Mouse (Mus musculus) CD4-positive helper T cell, adult 2 months (primary cell): ENCODE measurements at regions not wholly inside any gene's neighbourhood (a gene's known extent, or its start where the extent isn't known, plus 50 kb on each side); places are given as distances from the start of the nearest gene placed in this dataset.

Source experiments
- DNase-seq: peaks from one replicate; pipeline ENCODE4 v3.0.0-alpha.2; 2012; ENCODE audit warnings: low read depth, missing footprints, low spot score

DNA sequence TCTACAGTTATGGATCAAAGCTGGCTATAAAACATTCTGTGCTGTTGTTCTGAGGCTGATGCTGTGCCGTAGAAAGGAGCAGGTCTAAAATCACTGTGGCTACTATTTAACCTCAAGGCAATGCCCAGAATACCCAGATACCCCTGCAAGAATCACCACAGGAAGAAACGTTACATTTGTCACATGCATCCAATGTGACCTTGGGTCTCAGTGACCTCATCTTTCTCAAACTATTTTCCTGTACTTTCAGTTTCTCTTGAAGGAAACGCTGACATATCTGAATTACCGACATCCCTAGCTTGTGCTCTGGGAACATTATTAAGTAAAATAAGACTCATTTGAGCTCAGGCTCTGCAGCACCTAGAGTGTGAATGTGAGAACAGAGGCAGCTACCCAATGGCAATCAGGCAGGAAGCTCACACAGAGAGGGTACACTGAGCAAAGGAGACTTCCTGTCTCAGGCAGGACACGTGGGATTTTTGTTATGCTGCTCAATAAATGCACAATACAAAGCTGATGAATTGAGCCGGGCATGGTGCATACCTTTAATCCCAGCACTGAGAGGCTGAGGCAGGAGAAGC is 436.7 kb upstream of the Jarid2 start:
- peak; percentile 37 for DNase-seq

DNA sequence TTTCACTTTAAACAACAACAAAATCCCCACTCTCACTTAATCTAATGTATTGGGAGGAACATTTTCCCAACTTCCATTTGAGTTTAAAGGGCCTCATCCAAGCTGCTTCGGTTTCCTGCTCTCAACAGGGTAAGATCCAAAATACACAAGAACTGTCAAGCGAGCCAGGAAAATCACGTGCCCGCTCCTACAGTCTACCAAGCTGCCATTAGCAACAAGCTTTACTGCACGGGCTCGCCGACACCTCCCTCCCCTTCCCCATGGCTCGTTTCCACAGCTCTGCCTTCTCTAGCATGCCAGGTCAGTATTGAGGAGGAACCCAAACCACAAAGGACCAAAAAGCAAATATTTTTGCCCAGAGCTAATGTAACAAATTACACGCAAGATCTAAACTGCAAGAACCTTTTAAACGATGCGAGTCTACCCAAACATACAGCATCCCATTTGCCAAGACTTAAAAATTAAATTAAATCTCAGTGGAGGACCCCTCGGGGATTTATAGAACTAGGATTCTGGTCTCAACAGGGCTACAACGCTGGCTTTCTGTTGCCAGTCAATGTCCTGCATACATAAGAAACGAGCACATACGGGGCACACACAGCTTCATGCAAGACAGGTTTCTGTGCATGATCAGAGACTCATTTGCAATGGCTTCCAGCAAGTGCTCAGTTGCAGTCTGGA is 435.4 kb upstream of the Jarid2 start:
- no peak for DNase-seq

DNA sequence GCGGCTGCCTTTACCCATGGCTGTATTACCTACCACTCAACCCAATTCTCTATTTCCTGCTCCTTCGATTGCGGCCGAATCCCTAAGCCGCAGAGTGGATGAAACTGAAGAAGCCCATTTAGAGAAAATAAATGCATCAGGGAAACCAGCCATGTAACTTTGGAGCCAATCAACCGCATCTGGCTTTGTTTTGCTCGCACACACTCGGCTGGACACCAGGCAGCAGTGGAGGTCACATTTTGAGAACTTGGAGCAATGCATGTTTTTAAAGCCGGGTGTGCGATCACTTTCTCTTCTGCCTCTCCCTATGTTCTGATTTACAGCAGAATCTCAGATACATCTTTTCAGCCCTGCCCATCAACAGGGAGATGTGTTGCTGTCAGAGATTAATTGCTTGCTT is 433.7 kb upstream of the Jarid2 start:
- DNase-seq = no peak

DNA sequence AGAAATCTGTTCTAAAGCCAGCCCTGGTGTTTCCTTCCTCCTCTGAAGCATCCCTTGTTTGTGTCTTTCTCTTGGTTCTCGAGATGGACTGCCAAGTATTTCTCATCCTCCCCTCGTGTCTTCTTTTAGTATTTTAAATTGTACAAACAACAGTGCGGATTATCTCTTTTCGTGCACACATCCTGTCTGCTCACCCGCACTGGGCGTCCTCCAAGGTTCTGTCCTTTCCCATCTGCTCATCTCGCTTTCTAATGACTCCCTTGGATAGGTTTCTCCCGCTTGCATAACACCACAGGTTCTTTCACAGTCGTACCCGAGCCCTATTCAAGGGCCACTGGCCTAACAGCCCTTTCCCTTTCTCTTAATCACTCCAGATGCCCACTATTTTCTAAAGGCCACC is 428.7 kb upstream of the Jarid2 start:
- no peak for DNase-seq

DNA sequence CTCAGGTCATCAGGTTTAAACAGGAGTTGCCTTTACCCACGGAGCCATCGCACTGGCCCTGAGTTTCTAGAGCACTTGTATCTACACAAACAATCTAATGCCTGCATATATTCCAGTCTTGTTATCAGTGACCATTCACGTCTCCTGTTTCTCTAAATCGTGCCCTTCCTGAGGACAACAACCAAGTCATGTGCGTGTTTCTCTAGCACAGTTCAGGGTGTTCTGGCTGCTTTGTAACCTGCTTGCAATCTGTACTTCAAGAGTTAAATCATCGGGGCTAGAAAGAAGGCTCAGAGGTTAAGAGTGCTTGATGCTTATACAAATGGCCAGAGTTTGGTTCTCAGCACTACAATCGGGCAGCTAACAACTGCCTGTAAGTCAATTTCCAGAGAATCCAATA is 428.1 kb upstream of the Jarid2 start:
- DNase-seq = no peak

DNA sequence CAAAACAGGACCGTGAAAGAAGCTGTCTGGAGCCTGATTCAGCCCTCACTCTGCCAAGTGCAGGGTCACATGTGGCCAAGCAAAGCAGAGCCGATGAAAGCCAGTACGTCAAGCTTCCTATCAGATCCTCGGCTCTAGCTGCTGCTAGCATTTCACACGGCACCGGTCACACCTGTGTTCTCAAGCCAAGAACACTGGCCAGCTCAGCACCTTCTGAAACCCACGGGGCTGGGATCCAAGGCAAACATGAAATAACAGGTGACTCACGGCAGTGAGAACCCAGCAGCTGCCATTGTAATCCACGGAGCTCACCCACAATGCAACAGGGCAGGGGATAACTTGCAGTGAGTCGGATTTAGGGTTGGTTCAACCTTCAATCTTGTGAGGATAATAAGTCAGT is 427.3 kb upstream of the Jarid2 start:
- DNase-seq = no peak

DNA sequence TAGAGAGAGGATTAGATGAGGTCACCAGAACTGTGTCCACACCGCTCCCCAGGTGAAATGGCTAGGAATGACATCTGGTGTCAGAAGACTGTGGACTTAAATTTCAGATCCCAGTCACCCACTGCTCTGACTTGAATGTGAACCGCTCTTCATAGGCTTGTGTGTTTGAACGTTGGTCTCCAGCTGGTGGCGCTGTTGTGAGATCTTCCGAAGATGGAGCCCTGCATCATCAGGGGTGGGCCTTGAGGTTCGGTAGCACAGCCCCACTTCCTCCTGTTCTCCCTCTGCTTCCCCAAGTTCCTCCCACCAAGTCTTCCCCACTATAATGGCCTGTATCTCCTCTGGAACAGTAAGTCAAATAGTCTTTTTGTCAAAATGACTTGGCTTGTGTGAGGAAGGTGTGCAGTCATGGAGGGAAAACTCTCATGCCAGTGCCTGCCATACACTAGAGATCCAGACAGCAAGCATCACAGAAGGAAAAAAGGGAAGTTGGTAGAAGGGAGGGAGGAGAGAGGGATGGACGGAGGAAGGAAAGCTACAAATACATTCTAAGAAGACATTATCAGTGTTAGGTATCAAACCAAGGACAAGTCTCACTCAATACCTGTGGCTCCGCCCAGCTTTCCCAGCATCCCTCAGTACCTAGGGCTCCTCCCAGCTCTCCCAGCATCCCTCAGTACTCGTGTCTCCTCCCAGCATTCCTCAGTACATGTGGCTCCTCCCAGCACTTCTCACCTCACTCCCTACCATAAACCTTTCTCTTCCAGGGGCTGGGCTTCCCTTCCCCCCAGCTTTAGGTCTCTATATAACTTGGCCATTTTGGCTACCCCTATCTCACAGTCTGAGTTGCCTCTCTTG is 423.9 kb upstream of the Jarid2 start:
- peak; percentile 58 for DNase-seq

DNA sequence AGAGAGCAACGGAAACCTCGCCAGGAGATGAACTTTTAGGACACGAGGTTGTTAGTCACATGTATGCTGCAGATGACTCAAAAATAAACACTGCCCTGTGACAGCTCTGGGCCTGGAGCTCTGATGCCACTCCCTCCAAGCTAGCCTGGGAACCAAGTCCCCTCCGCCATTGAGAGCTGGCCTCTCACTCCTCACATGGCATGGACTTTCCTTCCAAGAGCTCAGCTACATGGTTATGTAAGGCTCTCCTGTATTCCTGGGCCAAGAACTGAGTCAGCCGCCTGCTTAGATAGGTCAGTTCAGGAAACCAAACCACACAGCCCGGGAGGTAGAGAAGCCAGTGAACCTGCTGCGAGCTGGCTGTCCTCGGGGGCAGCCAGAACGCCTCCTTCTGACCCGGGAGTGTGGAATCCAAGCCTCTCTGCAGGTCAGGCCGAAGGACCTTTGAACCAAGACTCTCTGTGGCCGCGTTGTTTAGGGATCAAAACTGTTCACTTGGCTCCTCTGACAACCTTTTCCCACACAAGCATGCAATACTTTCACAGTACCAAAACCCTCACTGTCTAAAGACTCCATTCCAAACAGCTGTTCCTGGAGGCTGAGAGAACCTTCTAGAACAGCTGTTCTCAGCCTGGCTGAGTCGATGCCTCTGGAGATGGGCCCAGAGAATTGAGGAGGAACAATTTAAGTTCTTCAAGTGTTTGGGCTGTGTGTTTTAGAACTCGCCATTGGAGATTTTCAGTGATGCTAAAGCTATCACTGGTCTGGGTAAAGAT is 422.8 kb upstream of the Jarid2 start:
- no peak for DNase-seq

DNA sequence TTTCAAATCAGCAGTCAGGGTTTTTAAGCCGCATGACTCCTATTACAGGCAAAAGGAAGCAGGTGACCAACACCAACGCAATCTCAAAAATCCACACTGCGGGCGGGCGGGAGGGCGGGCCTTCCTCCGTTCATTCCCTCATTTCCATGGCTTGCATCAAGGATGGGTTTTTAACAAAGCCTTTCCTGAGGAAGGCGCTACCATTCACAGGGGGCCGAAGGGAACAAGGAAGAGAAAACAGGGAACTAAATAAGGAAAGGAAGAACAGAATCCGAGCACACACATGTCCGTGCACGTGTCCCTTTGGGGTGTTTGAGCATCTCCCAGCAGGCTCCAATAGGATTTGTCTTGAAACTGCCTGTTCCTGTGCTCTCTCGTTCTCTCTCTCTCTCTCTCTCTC is 421.0 kb upstream of the Jarid2 start:
- no peak for DNase-seq

DNA sequence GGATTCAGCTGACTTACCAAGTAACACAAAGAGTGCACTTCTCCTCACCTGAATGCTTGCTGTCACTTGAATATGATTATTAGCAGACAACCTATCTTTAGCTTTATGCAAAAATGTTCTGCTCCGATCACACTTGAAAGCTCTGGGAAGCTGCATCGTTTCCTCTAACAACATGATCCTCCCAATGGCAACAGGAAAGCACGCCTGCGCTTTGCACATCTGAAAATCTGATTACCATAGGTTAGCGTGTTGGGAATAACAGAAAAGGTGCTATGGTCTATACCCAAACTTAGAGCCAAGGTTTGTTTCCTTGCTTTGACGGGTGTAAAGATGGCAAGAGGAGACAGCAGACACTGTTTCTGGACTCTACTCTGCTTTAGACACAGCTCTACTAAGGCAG is 417.0 kb upstream of the Jarid2 start:
- no peak for DNase-seq

DNA sequence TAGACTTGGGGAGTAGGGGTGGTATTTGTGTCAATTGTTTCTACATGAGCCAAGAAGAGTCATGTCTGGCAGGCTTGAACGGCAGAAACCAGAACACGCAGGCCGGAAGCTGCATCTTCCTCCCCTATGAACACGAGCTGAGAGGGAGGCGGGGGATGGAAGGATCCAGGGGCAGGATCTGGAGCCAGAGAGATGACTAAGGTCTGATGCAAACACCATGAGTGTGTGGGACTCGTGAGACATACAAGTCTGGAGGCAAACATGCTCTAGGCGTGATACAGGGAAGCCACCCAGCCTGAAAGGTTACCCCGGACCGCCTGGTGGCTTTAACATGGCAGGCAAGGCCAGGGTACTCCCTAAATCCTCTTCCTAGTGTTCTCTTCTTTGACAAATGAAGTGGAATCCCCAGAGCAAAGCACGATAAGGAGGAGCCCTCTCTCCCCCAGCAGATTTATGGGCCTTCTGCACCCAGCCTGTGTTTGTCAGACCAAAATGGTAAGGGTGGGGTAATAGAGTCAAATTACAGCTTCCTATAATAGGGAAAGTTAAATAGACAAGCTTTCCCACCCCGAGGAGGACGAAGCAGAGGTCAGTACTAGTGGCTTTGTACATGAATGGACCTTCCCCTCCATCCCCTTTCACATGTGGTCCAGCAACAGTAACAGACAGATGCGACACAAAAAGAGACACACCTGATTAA is 412.4 kb upstream of the Jarid2 start:
- peak; percentile 42 for DNase-seq

DNA sequence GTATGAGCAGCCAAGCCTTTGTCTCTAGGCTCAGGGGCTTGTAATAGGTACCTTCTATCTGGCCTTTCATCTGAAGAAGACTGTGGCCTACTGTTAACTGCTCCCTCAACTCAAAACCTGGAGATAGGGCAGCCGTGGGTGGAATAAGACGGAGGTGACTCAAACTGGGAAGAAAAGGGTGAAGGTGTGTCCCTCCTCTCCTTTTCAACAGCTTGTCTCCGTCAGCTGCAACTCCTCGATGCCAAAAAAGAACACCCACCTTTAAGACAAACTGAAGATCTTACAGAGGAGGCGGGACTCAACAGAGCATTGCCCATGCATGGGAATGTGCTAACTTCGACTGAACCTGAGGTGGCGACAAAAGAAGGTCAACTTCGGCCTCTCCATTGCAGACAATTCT is 411.7 kb upstream of the Jarid2 start:
- peak; percentile 61 for DNase-seq

DNA sequence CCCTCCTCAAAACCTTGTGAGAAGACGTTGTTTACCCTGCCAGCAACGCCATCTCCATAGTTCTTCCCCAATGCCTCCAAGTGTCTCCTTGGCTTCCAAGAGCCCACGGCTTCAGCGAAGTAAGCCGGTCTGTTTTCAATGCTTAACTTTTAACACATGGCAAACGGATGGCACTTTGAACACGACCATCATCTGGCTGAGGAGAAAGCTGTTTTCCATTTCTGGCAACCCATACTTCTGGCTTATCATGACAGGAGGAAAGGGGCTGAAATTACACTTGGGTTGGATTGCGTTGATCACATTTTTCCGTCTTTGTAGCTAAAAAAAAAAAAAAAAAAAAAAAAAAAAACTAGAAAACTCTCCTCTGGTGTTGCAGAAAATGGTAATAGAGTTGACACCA is 410.2 kb upstream of the Jarid2 start:
- DNase-seq = no peak

DNA sequence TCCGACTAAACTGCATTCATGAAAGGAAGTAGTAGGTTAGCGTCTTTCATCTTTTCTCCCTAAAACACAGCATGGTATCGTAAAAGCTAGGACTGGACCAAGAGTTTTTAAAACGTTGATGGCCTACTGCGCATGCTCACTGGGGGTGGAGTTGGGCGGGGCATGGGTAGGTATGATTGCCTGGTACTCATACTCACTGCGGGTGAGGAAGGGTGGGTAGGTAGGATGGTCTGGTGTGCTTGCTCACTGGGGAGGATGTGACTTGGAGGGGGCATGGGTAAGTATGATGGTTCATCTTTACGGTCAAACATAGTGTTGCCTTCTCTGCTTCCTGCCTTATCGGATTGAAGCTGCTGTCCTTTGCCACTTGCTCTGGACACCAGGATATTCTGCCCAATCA is 409.8 kb upstream of the Jarid2 start:
- DNase-seq = peak; percentile 67

DNA sequence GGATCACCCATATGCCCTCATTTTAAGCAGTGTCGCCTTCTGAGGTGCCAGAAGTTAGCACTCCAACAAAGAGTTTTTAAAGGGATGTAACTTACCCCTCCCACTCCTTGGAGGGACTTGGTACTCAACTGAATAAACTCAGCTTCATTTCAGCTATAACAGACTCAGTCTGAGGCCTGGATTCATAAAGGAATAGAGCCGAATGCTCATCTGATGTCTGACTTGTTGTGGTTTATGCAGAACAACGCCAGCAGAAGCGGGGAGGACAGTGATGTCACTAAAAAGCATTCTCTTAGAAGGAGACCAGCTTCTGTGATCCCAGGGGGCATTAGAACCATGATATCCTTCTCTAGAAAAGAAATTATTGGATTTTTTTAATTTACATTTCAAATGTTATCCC is 409.0 kb upstream of the Jarid2 start:
- peak; percentile 51 for DNase-seq

DNA sequence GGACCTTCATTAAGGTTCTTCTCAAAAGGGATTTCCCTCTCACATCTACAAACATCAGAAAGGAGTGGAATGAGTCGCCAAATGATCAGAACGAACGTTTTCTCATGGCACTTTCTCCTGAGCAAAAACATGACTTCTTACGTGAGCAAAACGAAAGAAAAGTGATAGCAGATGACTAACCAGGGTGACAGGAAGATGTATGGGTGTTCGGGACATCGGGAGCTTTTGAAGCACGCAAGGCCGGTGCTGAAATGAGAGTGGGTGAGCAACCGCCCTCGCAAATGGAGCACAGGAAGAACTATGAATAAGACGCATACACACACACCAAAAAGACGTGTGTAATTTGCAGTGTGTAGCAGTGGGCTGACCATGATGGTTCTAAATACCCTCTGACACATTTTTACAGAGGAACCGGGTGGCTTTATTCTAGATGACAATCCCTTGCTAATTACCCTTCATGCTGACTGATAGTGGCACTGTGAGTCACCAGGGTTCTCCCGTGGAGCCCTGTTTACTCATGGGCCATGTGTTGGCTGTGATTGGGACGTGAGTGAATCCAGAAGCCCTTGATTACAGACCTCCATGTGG is 408.2 kb upstream of the Jarid2 start:
- peak; percentile 84 for DNase-seq

DNA sequence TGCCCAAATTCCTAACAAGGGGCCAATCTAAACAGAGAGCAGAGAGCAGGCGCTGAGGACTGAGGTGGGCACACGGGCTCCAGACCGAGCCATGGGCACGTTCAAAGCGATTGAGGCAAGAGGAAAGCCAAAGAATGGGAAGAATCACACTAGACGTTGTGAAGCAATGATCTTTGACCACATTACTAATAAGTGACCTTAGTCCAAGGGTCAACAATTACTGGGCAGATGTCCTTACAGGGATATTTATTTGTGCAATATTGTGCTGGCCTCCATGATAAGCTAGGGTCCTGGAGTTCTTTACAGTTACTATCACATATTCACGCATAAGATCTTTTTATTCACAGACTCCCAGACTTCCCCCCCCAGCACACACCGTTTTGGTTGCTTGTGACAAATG is 400.9 kb upstream of the Jarid2 start:
- no peak for DNase-seq

DNA sequence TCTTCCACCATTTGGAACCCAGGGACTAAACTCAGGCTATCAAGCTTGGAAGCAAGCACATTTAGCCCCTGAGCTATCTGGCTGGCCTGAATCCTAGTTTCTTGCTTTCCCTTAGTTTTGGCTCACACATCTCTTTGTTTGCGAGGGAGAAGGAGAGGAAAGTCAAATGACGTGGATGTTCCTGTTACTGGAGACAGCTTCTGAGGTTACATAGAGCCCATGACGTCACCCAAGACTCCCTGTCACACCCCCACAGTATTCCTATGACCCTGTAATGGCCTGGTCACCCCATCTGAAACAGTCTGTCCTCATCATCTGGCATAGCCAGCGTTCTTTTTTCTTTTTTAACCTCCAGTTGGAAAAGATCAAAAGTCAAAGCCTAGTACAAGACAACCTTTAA is 400.1 kb upstream of the Jarid2 start:
- DNase-seq = no peak

DNA sequence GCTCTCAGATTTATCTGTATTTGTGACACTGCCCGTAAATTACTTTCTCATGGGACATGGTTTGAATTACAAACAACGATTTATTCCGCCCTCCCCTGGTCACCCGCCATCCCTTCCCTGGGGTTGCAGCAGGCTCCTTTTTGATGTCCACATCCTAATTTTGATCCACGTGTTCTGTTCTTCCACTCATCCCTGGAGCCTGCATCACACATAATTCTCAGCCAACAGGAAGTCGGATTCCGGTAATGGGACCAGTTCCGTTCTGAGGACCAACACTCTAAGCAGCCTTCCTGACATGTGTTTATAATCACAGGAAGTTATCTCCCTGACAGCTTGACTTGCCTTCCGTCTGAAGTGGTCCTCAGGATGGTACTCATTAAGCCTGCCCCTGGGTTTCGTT is 399.6 kb upstream of the Jarid2 start:
- no peak for DNase-seq

DNA sequence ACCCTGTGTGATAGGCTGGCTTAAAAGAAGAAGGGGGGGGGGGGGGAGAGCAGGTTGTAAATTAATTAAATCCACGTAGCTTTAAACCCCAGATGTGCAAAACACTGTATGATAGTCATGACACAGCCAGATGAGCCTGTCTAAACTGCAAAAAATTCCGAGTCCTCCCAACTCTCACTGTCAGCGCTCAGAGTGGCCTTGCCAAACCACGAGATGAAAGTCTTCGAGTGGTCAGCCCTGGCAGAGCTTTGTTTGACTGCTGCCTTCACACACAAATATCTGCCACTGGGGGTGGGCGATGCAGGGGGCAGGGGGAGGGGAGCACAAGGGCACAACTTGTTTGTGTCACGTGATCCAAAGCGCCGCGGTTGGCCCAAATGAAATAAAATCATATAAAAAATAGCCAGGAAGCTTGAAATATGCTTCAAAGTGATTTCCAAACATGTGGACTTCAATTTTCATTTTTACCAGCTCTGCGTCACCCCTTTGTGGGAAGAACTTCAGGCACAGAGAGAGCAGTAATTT is 396.5 kb upstream of the Jarid2 start:
- DNase-seq = no peak
